Mouse (Mus musculus) E14TG2a.4 (cell line): ENCODE results near the gene Clrn1.

Source experiments
- CTCF ChIP-seq: conservative IDR thresholded peaks from 2 replicates; pipeline ENCODE4 v1.5.1; 2014; ENCODE audit warnings: low read length
- NANOG ChIP-seq: IDR thresholded peaks from 2 replicates; pipeline ENCODE4 v1.6.1; 2014; ENCODE audit warnings: borderline replicate concordance, low read length, mixed read lengths
- POU5F1 ChIP-seq: IDR thresholded peaks from 2 replicates; pipeline ENCODE4 v1.6.1; 2014; ENCODE audit warnings: low read length, borderline replicate concordance

- TF ChIP-seq POU5F1 (no peak), CTCF (no peak), NANOG (no peak)
Observed at GRCm38 (mm10) chr3:58923140-58923539, 38.0 kb upstream of the Clrn1 start.
